Mouse (Mus musculus) retina, postnatal 1 day (tissue): ENCODE data around the gene Ero1l.

ENCODE experiments used
- DNase-seq: peaks from one replicate; pipeline ENCODE4 v3.0.0-alpha.2; 2012

Ero1l gene

GRCm38 (mm10) chr14:45303939-45304338 is 14.6 kb downstream of the Ero1l start:
- peak; percentile 8 for DNase-seq

- no peak for DNase-seq
Measured at GRCm38 (mm10) chr14:45291608-45292007, 27.0 kb downstream of the Ero1l start.

GRCm38 (mm10) chr14:45282066-45282465 is 36.5 kb downstream of the Ero1l start:
- DNase-seq: no peak

- no peak for DNase-seq
Measured at GRCm38 (mm10) chr14:45275816-45276215, 42.8 kb downstream of the Ero1l start.

GRCm38 (mm10) chr14:45263831-45264592 is 54.6 kb downstream of the Ero1l start:
- no peak for DNase-seq

GRCm38 (mm10) chr14:45251548-45252076 is 67.0 kb downstream of the Ero1l start:
- no peak for DNase-seq

- no peak for DNase-seq
Measured at GRCm38 (mm10) chr14:45241613-45242012, 77.0 kb downstream of the Ero1l start.

GRCm38 (mm10) chr14:45239042-45239441 is 79.5 kb downstream of the Ero1l start:
- DNase-seq: no peak
